Mouse (Mus musculus) G1E (cell line): ENCODE results near the gene Ehmt2. TPM values are rescaled to one million over a fixed set of nuclear protein-coding genes. Genes with fewer than 3 reads are reported as not detected.

ENCODE experiments used
- ATAC-seq: 2 replicates; pipeline ENCODE4 v1.8.0; 2016; ENCODE audit warnings: mild to moderate bottlenecking; ENCODE audit not compliant: insufficient number of reproducible peaks, poor library complexity, low FRiP score, severe bottlenecking; ENCODE audit errors: extremely low read depth
- DNase-seq: peaks from one replicate; pipeline ENCODE4 v3.0.0; 2012; ENCODE audit warnings: low spot score
- H3K27me3 ChIP-seq: 2 replicates; pipeline ENCODE4 v1.6.1; 2012; ENCODE audit warnings: mild to moderate bottlenecking, low read length, inconsistent platforms; ENCODE audit not compliant: insufficient read depth
- H3K36me3 ChIP-seq: replicated peaks from 2 replicates; pipeline ENCODE3; 2012; ENCODE audit warnings: mild to moderate bottlenecking, inconsistent platforms
- H3K4me1 ChIP-seq: 2 replicates; pipeline ENCODE4 v1.6.1; 2012; ENCODE audit warnings: low read depth, low read length, inconsistent platforms, mixed read lengths; ENCODE audit not compliant: insufficient read depth
- H3K4me3 ChIP-seq: 2 replicates; pipeline ENCODE4 v1.5.1; 2012; ENCODE audit warnings: low read depth, mild to moderate bottlenecking, inconsistent platforms, low read length, moderate library complexity, mixed read lengths
- H3K9me3 ChIP-seq: replicated peaks from 2 replicates; pipeline ENCODE4 v1.6.1; 2012; ENCODE audit warnings: inconsistent platforms
- CTCF ChIP-seq: IDR thresholded peaks from 2 replicates; pipeline ENCODE4 v1.5.1; 2012; ENCODE audit warnings: low read depth, low read length, inconsistent platforms, mixed read lengths
- GATA1 ChIP-seq: IDR thresholded peaks from 2 replicates; pipeline ENCODE4 v1.6.1; 2012; ENCODE audit warnings: borderline replicate concordance, low read length, inconsistent platforms, mixed read lengths
- GATA2 ChIP-seq: IDR thresholded peaks from 2 replicates; pipeline ENCODE4 v1.6.1; 2012; ENCODE audit warnings: low read depth, low read length, inconsistent platforms, borderline replicate concordance
- POLR2AphosphoS5 ChIP-seq: IDR thresholded peaks from 2 replicates; pipeline ENCODE4 v1.6.1; 2012; ENCODE audit warnings: low read depth, low read length, inconsistent platforms; ENCODE audit not compliant: insufficient replicate concordance
- TAL1 ChIP-seq: conservative IDR thresholded peaks from 2 replicates; pipeline ENCODE4 v1.6.1; 2012; ENCODE audit warnings: low read depth, low read length, inconsistent platforms, mixed read lengths
- polyA plus RNA-seq: library from polyadenylated mRNA; stranded (reverse); fragments of >175 nt; gene quantifications from 2 replicates; pipeline ENCODE4 v1.2.3, GENCODE M21; 2012
- total RNA-seq, 2 experiments: library from RNA; stranded (forward) in 1 of 2; stranded (reverse) in 1 of 2; fragments of 200-1000 nt in 1 of 2; fragments of >200 nt in 1 of 2; fragmentation: Nextera tagmentation in 1 of 2; gene quantifications; 2 replicates each; pipeline ENCODE4 v1.2.3; 2014 to 2017

Gene Ehmt2
- total and polyA plus RNA-seq, 3 experiments: 94.4 to 346 (median 123) TPM

GRCm38 (mm10) chr17:34931735-34932098 lies 33.4 kb downstream of the Ehmt2 start:
- Histone ChIP-seq H3K9me3 (no peaks in the 10 kb centered on the region), H3K4me1 (peaks cover 26% of the 10 kb centered on the region), H3K36me3 (peaks cover 38% of the 10 kb centered on the region), H3K27me3 (peaks cover 10% of the 10 kb centered on the region; the same call in 1 of the 2 replicates), H3K4me3 (peak overlapping the region; percentile 94)
- no peak for TF ChIP-seq GATA2
- TF ChIP-seq CTCF: no peak
- DNase-seq: no peak
- ATAC-seq: no peak

- no peak for TF ChIP-seq TAL1
- TF ChIP-seq POLR2AphosphoS5: no peak
- no peak for TF ChIP-seq GATA2
- no peak for TF ChIP-seq GATA1
- H3K36me3 ChIP-seq: peaks cover 38% of the 10 kb centered on the region
- no peak for DNase-seq
- no peak for ATAC-seq
- H3K4me3 ChIP-seq: no peak overlapping the region; the same call in 1 of the 2 replicates
- no peaks in the 10 kb centered on the region for H3K9me3 ChIP-seq
- peaks cover 10% of the 10 kb centered on the region; the same call in 1 of the 2 replicates for H3K27me3 ChIP-seq
- peaks cover 24% of the 10 kb centered on the region for H3K4me1 ChIP-seq
Observed at GRCm38 (mm10) chr17:34932287-34932686, 34.0 kb downstream of the Ehmt2 start.

DNA sequence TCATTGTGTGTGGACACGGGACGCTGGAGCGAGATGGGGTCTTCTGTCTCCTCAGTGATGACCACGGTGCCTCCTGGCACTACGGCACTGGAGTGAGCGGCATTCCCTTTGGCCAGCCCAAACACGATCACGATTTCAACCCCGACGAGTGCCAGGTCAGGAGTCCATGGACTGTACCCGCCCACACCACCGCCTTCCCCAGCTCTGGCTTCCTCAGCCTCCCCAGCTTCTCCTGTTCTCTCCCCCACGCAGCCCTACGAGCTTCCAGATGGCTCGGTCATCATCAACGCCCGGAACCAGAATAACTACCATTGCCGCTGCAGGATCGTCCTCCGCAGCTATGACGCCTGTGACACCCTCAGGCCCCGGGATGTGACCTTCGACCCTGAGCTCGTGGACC lies 35.8 kb downstream of the Ehmt2 start:
- Histone ChIP-seq H3K27me3 (no peaks in the 10 kb centered on the region), H3K4me1 (peaks cover 24% of the 10 kb centered on the region), H3K9me3 (no peaks in the 10 kb centered on the region), H3K4me3 (peak overlapping the region; percentile 9; the same call in 1 of the 2 replicates), H3K36me3 (peaks cover 40% of the 10 kb centered on the region)
- TF ChIP-seq POLR2AphosphoS5: no peak
- no peak for TF ChIP-seq GATA2
- TF ChIP-seq TAL1: no peak
- TF ChIP-seq GATA1: no peak
- no peak for TF ChIP-seq CTCF
- ATAC-seq (no peak), DNase-seq (no peak)

DNA sequence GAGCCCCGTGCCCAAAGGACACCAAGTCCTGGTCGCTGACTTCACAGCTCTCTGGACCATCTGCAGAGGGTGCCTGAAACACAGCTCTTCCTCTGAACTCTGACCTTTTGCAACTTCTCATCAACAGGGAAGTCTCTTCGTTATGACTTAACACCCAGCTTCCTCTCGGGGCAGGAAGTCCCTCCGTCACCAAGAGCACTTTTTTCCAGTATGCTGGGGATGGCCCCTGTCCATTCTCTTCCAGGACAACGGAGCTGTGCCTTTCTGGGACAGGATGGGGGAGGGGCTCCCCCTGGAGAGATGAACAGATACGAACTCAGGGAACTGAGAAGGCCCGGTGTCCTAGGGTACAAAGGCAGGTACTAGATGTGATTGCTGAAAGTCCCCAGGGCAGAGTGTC lies 36.6 kb downstream of the Ehmt2 start:
- TF ChIP-seq TAL1: no peak
- TF ChIP-seq POLR2AphosphoS5: no peak
- TF ChIP-seq GATA1: no peak
- TF ChIP-seq CTCF: no peak
- TF ChIP-seq GATA2: no peak
- Histone ChIP-seq H3K9me3 (no peaks in the 10 kb centered on the region), H3K27me3 (0 out of 2 replicates have a peak, but pooled peaks cover 2% of the 10 kb centered on the region), H3K36me3 (peaks cover 40% of the 10 kb centered on the region), H3K4me1 (peaks cover 28% of the 10 kb centered on the region), H3K4me3 (no peak overlapping the region)
- ATAC-seq: no peak
- no peak for DNase-seq

DNA sequence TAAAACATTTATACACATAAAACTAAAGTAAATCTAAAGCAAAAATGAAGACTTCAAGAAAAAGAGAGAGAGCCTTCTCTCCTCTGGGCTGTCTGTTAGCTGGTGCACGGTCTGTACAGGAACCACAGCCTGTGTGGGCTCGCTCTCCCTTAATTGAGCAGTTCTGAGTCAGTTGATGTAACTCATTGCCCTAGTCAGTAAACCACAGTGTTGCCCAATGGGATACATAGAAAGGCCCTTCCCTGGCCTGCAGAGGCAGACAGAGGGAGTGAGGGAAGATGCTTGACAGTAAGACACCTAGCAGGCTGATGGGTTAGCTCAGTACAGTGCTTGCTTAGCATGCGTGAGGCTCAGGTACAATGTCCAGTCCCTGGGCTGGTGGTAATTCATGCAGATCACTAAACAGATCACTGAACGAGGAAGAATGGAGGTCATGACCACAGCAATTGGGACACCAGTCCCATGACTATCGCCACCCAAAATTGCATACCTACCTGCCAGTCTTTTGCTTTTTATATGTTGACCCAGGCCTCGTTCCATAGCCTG lies 39.8 kb downstream of the Ehmt2 start:
- peaks cover 33% of the 10 kb centered on the region for H3K36me3 ChIP-seq
- H3K4me1 ChIP-seq: peaks cover 20% of the 10 kb centered on the region
- ATAC-seq (no peak), DNase-seq (no peak)
- H3K4me3 ChIP-seq: no peak overlapping the region
- no peaks in the 10 kb centered on the region for H3K9me3 ChIP-seq
- H3K27me3 ChIP-seq: 0 out of 2 replicates have a peak, but pooled peaks cover 2% of the 10 kb centered on the region
- TF ChIP-seq POLR2AphosphoS5 (no peak), GATA2 (no peak), CTCF (no peak), GATA1 (no peak), TAL1 (no peak)

DNA sequence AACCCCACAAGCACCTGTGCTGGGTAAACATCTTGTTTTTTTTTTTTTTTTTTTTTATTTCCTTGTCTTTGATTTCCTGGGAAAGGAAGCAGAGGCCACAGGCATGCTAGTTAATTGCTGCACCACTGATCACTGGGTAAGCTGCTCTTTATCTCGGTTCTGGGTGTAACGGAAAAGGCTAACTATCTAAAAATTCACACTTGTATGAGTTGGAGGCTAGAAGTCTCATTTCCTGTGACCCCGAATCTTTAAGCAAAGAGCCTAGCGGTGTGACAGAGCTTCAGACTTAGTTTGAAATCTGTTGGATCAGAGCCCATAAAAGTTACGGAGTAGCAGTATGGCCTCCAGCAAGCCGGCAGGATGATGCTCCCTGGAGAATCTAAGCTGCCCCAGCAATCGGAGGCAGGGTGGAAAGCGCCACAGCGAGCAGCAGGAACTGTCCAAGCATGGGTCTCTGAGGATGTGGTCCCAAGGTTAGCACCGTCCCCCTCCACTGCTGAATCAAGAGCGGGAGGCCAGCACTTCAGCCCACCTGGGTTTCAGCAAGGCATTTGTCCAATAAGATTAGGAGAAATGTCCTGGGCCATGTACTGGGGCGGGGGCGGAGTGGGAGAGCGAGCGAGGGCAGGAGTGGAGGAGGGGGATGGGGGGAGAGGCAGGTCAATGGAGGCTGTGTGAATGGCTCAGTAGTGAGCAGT lies 43.2 kb downstream of the Ehmt2 start:
- no peak for TF ChIP-seq POLR2AphosphoS5
- no peak for TF ChIP-seq TAL1
- no peak for TF ChIP-seq GATA1
- no peak for TF ChIP-seq CTCF
- TF ChIP-seq GATA2: no peak
- Histone ChIP-seq H3K36me3 (peaks cover 4% of the 10 kb centered on the region), H3K9me3 (no peaks in the 10 kb centered on the region), H3K4me1 (peaks cover 11% of the 10 kb centered on the region), H3K4me3 (peak overlapping the region; percentile 51; the same call in 1 of the 2 replicates), H3K27me3 (peaks cover 2% of the 10 kb centered on the region; the same call in 1 of the 2 replicates)
- peak; percentile 27 for DNase-seq
- ATAC-seq: no peak
